Mouse (Mus musculus) erythroblast, embryonic 14.5 days (primary cell): ENCODE data around the gene Ccdc40.

Source experiments
- GATA1 ChIP-seq: IDR thresholded peaks from 2 replicates; pipeline ENCODE4 v1.6.1; 2012; ENCODE audit warnings: low read length, inconsistent platforms, mixed read lengths
- TAL1 ChIP-seq: IDR thresholded peaks from 3 replicates; pipeline ENCODE4 v1.6.1; 2012; ENCODE audit warnings: low read length, inconsistent platforms, mixed read lengths

DNA sequence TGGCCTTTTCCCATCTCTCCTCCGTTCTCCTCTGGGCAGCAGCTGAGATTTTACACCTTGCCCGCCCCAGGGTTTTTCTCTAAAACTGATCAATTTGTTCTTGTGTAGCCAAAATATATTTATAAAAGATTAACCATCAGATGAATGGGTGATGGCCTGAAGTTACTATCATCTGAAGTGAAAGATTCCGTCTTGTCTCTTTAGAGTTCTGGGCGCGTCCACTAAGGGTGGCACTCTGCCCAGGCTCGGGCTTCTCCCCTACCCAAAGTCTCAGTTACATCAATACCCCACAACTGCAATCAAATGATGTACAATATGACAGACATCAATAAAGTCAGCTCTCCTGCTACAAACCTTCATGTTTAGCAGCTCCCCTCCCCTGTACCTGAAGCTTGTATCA is 3.4 kb upstream of the Ccdc40 start:
- TF ChIP-seq GATA1: no peak
- TF ChIP-seq TAL1: no peak
